Mouse (Mus musculus) lung, postnatal 25 days (tissue): ENCODE measurements around the gene Fbxo6.
"Not testable (repeated sequence)": the region's sequence is repeated elsewhere in the genome, so short reads cannot be mapped to it uniquely, and the experiment has no call there.

Source experiments
- DNase-seq: peaks from one replicate; pipeline ENCODE4 v3.0.0; 2022; ENCODE audit warnings: low spot score

Gene Fbxo6

GRCm38 (mm10) chr4:148151267-148152168, at the start of gene Fbxo6:
Gene Fbxo6, minus strand, starts transcription at chr4:148152140.
- peak; percentile 91 for DNase-seq

GRCm38 (mm10) chr4:148198721-148199120, 46.8 kb upstream of the Fbxo6 start:
- DNase-seq, result no peak

- no peak for DNase-seq
Observed at GRCm38 (mm10) chr4:148194400-148194799, 42.5 kb upstream of the Fbxo6 start.

DNA sequence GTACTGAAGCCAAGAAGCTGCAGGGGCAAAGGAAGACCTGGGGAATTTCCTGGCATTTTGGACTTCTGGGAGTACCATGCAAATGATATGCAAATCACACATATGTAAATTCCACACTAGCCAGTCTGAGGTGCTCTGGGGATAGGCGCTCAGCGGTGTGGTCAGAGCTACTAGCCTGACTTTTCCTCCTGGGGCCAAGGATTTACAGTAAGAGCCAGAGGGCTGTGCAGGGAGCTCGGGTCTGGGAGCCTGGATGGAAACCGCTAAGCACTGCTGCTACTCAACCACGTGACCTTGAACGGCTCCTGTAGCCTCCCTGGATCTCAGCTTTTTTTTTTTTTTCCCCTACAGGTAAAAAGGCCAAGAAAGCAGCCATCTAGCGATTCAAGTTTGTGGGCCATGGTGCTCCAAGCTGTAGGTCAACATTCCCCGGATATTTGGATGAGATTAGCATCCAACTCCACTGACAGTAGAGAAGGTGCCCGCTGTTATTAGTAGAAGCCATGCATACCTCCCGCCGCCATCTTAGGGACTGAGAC, 40.8 kb upstream of the Fbxo6 start:
- DNase-seq, result no peak

DNA sequence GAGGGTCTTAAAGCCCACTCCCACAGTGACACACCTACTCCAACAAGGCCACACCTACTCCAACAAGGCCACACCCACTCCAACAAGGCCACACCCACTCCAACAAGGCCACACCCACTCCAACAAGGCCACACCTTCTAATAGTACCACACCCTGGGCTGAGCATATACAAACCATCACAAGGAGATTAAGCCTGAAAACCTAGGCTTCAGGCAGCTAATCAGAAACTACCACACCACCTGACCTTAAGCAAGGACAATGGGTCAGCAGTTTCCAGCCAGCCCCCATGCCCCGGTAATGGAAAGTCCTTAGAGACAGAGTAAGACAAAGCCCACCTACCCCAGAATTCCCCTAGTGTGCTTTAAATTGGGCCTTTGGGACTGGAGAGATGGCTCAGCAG, 36.8 kb upstream of the Fbxo6 start:
- DNase-seq, result not testable (repeated sequence)

- DNase-seq, result no peak
Observed at GRCm38 (mm10) chr4:148185819-148186218, 33.9 kb upstream of the Fbxo6 start.

DNA sequence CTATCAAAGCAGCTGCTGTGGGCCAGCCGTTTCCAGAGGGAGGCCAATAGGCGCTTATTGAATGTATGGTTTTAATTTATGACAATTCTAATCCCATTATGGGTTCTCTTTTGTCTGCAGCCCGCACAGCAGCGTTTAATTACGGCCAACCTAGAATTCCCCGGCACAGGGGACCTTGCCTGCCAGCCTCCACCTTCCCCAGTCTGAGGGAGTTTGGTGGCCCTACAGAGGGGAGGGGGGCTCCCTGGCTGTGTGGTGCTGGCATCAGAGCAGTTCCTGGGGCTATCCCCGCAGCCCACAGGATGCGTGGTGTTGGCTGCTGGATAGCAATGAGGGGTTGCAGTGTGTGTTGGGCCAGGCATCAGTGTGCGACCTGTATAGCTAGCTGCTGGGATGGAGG, 32.6 kb upstream of the Fbxo6 start:
- no peak for DNase-seq

DNA sequence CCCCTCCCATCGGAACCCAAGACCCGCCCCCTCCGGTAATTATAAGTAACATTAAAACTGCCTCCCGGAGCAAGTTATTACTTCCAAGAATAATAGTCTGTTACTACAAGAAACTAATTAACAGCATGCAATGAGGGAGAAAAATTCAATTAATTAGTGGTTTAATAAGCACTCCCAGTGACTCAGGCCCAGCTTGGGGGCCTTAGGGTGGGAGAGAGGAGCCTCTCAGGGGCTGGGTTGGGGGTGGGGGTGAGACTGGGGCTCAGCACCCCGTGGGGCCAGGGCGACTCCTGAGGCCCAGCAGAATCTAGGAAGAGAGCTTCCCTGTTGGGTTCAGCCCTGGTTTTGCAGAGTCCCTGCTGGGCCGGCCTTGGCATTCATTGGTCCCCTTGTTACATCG, 30.4 kb upstream of the Fbxo6 start:
- DNase-seq, result no peak

DNA sequence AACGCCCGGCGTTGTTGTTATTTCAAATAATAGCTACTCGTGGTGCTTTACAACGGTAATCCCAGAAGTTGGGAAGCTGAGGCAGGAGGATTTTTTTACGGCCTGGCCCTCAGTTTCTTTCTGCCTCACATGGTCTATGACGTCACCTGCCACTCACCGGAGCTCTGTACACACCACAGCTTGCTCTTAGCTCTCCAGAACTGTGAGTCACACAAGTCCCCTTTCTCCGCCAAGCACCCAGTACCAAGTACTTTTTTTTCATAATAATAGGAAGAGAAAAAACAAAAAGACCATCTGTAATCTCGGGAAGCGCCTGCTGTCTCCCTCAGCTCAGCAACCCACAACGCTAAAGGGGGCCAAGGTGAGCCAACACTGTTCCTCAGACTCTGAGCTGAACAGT, 29.5 kb upstream of the Fbxo6 start:
- no peak for DNase-seq

- no peak for DNase-seq
Observed at GRCm38 (mm10) chr4:148177716-148178115, 25.8 kb upstream of the Fbxo6 start.

GRCm38 (mm10) chr4:148176603-148177002, 24.7 kb upstream of the Fbxo6 start:
- not testable (repeated sequence) for DNase-seq

- DNase-seq, result no peak
Observed at GRCm38 (mm10) chr4:148174495-148174862, 22.5 kb upstream of the Fbxo6 start.

DNA sequence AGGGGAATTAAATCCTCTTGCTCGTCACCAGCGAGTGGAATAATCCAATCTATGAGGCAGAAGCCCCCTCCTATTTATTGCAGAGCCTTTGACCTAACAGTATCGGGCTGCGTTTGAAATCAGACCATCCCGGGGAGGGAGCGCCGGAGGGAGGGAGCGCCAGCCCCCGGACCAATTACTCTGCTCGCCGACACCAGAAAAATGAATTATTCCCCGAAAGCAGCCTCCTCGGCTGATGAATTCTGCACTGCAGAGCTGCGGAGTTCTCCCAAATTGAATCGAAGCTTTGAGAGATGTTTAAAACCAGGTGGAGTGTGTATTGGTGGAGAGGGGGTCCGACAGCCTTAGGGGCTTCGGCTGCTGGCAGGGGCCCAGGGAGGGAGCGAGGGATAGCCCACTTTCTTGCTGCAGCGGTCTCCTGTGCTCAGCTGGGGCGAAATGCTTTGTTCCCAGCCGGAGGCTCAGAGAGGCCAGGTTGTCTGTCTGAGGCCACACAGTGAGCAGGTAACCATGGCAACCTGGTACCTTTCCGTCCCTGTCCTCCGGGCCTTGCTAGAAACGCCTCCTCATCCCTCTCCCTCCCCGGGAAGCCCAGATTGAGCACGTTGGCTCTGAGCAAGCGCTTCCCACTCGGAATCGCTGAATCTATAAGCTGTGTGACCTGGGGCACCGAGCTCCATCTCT, 22.0 kb upstream of the Fbxo6 start:
- no peak for DNase-seq

GRCm38 (mm10) chr4:148171261-148171660, 19.3 kb upstream of the Fbxo6 start:
- no peak for DNase-seq

DNA sequence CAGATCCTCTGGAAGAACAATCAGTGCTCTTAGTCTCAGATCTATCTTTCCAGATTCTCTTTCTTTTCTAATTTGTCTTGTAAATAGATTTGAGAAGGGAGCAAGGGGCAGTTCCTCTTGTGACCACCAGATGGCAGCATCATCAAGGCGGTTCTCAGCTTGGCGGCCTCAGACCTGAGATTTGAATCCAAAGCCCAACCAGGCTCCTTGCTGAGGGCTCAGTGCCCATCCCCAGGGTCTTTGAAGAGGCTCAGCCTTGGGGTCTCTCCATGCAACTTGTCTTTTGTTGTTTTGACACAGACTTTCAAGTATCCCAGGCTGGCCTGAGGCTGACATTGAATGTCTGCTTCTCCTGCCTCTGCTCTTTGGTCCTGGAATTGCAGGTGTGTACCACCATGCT, 18.9 kb upstream of the Fbxo6 start:
- DNase-seq, result peak; percentile 29

GRCm38 (mm10) chr4:148169586-148169985, 17.6 kb upstream of the Fbxo6 start:
- no peak for DNase-seq

GRCm38 (mm10) chr4:148168287-148168686, 16.3 kb upstream of the Fbxo6 start:
- no peak for DNase-seq

- DNase-seq, result peak; percentile 69
Observed at GRCm38 (mm10) chr4:148166986-148167385, 15.0 kb upstream of the Fbxo6 start.

DNA sequence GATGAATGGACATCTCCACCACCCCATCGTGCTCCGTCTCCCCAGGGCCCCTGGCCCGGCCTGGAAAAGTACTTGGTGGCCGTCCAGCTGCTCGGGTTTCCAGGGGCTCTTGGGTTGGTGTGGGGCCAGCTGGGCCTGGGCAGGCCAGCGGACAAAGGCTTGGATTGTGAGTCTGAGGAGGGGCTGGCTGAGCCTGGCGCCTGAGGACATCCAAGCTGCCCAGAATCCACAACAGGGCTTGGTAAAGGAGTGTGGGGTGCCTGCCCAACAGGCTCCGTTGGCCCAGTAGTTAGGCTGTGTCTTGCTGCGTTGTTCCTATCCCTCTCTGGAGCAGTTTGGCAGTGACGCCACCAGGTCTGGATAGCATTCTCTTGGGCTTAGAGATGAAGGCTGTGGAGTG, 14.5 kb upstream of the Fbxo6 start:
- no peak for DNase-seq

DNA sequence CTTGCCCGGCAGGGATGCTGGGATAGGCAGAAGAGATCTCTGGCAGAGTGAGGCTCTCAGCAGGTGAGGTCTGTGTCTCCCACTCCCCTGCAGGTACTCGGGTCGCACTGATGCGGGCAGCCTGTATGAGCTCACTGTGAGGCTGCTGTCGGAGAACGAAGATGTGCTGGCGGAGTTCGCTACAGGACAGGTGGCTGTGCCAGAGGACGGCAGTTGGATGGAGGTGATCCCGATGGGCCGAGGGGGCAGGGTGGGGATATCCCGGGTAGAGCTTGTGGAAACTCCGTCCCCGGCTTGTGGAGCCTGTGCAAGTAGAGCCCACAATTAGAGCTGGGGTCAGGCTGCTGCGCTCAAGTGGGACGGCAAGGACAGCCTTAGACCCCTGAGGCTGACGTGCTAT, 13.6 kb upstream of the Fbxo6 start:
- no peak for DNase-seq

- no peak for DNase-seq
Observed at GRCm38 (mm10) chr4:148164461-148164860, 12.5 kb upstream of the Fbxo6 start.

- peak; percentile 86 for DNase-seq
Observed at GRCm38 (mm10) chr4:148164002-148164439, 12.1 kb upstream of the Fbxo6 start.
